Mouse (Mus musculus): ENCODE measurements around the gene 1700017B05Rik.

DNA sequence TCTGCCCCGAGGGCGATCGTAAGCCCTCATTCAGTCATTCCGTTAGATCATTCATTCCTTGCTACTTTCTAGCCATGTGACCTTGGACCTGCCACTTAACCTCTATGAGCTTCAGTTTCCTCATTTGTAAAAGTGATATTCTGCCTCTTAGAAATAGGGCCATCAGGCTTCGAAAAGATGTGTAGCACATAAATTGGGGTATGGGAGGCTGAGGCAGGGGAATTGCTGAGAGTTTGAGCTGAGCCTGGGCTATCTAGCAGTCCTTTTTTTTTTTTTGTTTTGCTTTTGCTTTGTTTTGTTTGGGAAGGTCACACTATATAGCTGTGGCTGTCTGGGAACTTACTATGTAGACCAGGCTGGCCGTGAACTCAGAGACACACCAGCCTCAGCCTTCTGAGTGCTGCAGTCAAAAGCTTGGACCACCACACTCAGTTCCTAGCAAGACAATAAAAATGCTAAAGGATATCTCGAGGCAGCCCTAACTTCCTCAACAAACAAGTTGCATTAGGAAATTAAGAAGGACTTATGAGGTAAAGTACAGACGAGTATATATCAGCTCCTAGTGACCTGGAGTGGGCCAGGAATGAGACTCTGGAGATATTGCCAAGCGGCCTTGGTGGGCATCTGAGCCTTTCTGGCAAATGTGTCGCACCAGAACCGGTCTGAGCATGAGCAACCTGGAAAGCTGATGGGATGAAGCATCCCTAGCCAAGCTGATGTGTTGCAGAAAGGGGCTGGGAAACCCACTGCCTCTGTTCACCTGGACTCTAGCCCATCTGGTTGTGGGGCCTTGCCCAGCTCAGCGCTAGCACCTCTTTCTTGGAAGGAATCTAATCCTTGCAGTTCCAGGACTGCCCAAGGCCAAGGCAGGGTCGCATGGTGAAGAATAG lies 628 bp upstream of the 1700017B05Rik start:
- TF ChIP-seq USF1 (IDR thresholded peaks at IDR 0.05; ENCODE audit: low read depth) (peak; percentile 49), POLR2A (IDR thresholded peaks at IDR 0.05; ENCODE audit: insufficient read length, low read depth) (no peak), MAX (IDR thresholded peaks at IDR 0.05; ENCODE audit: low read depth) (no peak), E2F4 (IDR thresholded peaks at IDR 0.05; ENCODE audit: insufficient read depth) (no peak), TCF3 (IDR thresholded peaks at IDR 0.05; ENCODE audit: insufficient read length, low read depth) (no peak), MYOG (IDR thresholded peaks at IDR 0.05; ENCODE audit: control insufficient read depth in 1 of 3, insufficient read depth in 1 of 3, insufficient read length in 2 of 3, low read depth in 2 of 3) (no peak), POLR2AphosphoS2 (IDR thresholded peaks at IDR 0.05; ENCODE audit: insufficient read length, low read depth) (no peak), TCF12 (IDR thresholded peaks at IDR 0.05; ENCODE audit: insufficient read depth, poor library complexity, severe bottlenecking) (no peak), MYOD1 (IDR thresholded peaks at IDR 0.05; ENCODE audit: control insufficient read depth in 1 of 3, insufficient read length in 2 of 3, low read depth in 2 of 3) (no peak), SRF (IDR thresholded peaks at IDR 0.05; ENCODE audit: control insufficient read depth, insufficient read length, low read depth) (no peak)
